Mouse (Mus musculus) hindbrain, embryonic 14.5 days (tissue): ENCODE results near the gene Tnfsf15. TPM values are rescaled to one million over a fixed set of nuclear protein-coding genes. Genes with fewer than 3 reads are reported as not detected.

Experiments
- ATAC-seq: fragments of 200-750 bp; cut with Nextera tagmentation; 2 replicates; pipeline ENCODE4 v1.8.0; 2017; ENCODE audit warnings: moderate number of reproducible peaks, mild to moderate bottlenecking, moderate TSS enrichment, moderate library complexity; ENCODE audit not compliant: low FRiP score
- DNase-seq: peaks from one replicate; pipeline ENCODE4 v3.0.0-alpha.2; 2015; ENCODE audit warnings: low spot score
- H3K27ac ChIP-seq: fragments of 300-500 bp; sonication (generic); 2 replicates; pipeline ENCODE4 v1.5.1; 2014; ENCODE audit warnings: mild to moderate bottlenecking, moderate library complexity
- H3K27me3 ChIP-seq: fragments of 300-500 bp; sonication (generic); 2 replicates; pipeline ENCODE4 v1.6.1; 2014; ENCODE audit warnings: mild to moderate bottlenecking, low read length, mixed read lengths; ENCODE audit not compliant: control insufficient read depth, insufficient read depth
- H3K36me3 ChIP-seq: fragments of 300-500 bp; sonication (generic); replicated peaks from 2 replicates; pipeline ENCODE4 v1.6.1; 2014; ENCODE audit not compliant: control insufficient read depth, insufficient read depth
- H3K4me1 ChIP-seq: fragments of 300-500 bp; sonication (generic); replicated peaks from 2 replicates; pipeline ENCODE4 v1.6.1; 2014; ENCODE audit warnings: antibody characterized with exemption, low read length, mixed read lengths; ENCODE audit not compliant: control insufficient read depth, insufficient read depth
- H3K4me2 ChIP-seq: fragments of 300-500 bp; sonication (generic); replicated peaks from 2 replicates; pipeline ENCODE4 v1.6.1; 2014; ENCODE audit warnings: mild to moderate bottlenecking, moderate library complexity
- H3K4me3 ChIP-seq: fragments of 300-500 bp; sonication (generic); replicated peaks from 2 replicates; pipeline ENCODE4 v1.5.1; 2014; ENCODE audit warnings: mild to moderate bottlenecking, low read length
- H3K9ac ChIP-seq: fragments of 300-500 bp; sonication (generic); 2 replicates; pipeline ENCODE4 v1.6.1; 2014
- H3K9me3 ChIP-seq: fragments of 300-500 bp; sonication (generic); 2 replicates; pipeline ENCODE4 v1.6.1; 2016; ENCODE audit warnings: low read length; ENCODE audit not compliant: control insufficient read depth
- WGBS: fragments of 180-500 bp; shearing (Covaris S2); extraction: QIAGEN DNeasy Blood & Tissue Kit; methylation state at CpG from one replicate; pipeline ENCODE4 v1.1.7; 2014; 5-methylcytosine and 5-hydroxymethylcytosine counted together
- polyA plus RNA-seq: library from polyadenylated mRNA; unstranded; fragments of >200 nt; fragmentation: Nextera tagmentation; extraction: Ambion mirVana; gene quantifications from 2 replicates; pipeline ENCODE4 v1.2.1, GENCODE M21; 2014

The Tnfsf15 gene
- polyA plus RNA-seq, 1 experiment from 2014 or later, result not detected

DNA sequence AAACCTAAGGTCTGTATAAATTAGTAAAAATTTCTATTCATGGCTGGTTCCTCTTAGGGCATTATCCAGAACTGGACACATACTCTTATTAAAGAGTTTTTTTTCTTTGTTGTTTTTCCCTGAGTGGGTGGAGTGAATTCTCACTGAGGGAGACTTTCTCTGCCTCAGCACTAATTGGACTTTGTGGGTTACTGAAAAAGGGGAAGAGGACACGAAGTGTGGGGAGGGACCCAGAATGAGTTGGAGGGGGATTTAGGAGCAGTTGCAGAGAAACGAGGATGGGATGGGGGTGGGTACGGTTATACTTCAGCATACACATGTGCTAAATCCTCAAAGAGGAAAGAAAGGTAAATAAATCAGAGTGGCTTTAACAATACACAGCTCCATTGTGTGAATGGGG lies 45.2 kb downstream of the Tnfsf15 start:
- no peak overlapping the region for H3K9ac ChIP-seq
- no peak for DNase-seq
- WGBS, result 74% methylated on average over 3 of the region's 3 CpGs
- H3K9me3 ChIP-seq, result no peaks in the 10 kb centered on the region
- no peak overlapping the region for H3K4me2 ChIP-seq
- no peak overlapping the region for H3K4me3 ChIP-seq
- H3K36me3 ChIP-seq, result no peaks in the 10 kb centered on the region
- no peak for ATAC-seq
- no peak overlapping the region for H3K27ac ChIP-seq
- H3K27me3 ChIP-seq, result no peaks in the 10 kb centered on the region
- H3K4me1 ChIP-seq, result no peaks in the 10 kb centered on the region

DNA sequence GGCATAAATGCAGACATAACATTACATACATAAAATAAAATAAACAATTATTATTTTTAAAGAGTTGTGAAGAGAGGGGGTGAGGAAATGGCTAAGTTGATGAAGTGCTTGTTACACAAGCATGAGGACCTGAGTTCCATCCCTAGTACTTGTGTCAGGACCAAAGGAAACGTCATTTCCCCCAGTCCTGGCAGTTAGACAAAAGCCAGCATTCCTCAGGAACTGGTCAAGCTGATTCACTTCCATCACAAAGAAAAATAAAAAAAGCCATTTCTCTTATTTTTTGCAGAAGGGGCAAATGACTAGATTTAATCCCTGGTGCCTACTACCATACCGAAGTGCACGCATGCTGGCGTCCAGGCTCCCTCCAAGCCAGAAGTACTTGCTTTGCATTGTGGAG lies 48.0 kb downstream of the Tnfsf15 start:
- H3K9ac ChIP-seq, result no peak overlapping the region
- ATAC-seq (no peak), DNase-seq (no peak)
- 87% methylated on average over 4 of the region's 4 CpGs for WGBS
- no peaks in the 10 kb centered on the region for H3K27me3 ChIP-seq
- no peaks in the 10 kb centered on the region for H3K4me1 ChIP-seq
- H3K27ac ChIP-seq, result no peak overlapping the region
- H3K4me2 ChIP-seq, result no peak overlapping the region
- H3K9me3 ChIP-seq, result no peaks in the 10 kb centered on the region
- no peaks in the 10 kb centered on the region for H3K36me3 ChIP-seq
- H3K4me3 ChIP-seq, result no peak overlapping the region

DNA sequence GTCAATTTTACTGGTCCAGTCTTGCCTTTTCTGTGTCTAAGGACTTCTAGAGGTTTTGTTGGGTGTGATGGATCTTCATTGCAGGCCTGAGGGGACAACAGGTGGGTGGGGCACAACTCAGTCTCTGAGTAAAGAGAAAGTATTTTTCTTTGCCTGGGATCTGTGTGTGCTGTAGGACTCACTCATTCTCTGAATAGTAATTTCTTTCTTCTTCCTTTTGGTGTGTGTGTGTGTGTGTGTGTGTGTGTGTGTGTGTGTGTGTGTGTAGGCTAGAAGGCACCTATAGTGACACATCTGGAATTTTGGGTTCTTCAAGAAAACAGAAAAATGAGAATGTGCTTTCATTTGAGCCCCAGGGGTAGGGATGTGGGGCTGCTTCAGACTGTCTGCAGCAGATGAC lies 52.6 kb downstream of the Tnfsf15 start:
- no peaks in the 10 kb centered on the region for H3K4me1 ChIP-seq
- H3K4me2 ChIP-seq, result no peak overlapping the region
- no peaks in the 10 kb centered on the region for H3K36me3 ChIP-seq
- no peaks in the 10 kb centered on the region for H3K9me3 ChIP-seq
- no peak overlapping the region for H3K4me3 ChIP-seq
- no peak for DNase-seq
- H3K9ac ChIP-seq, result no peak overlapping the region
- H3K27me3 ChIP-seq, result no peaks in the 10 kb centered on the region
- no peak for ATAC-seq
- no peak overlapping the region for H3K27ac ChIP-seq

DNA sequence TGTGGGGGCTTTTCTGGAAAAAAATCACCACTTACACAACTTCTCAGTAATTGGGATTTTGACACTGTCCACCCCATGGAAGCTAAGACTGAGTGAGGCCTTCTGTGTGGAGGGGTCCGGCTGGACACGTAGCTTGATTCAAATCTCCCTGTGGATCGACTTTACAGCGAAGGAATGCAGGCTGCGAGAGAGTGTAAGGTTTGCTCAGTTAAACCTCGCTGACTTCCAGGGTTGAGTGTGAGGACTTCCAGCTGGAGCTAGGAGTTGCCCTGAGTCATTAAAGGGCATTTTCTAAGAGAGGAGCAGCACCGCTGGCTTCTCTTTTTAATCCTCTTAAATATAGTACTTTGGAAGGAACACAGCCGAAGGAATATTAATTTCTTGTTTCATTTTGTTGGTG lies 57.5 kb downstream of the Tnfsf15 start:
- ATAC-seq, result no peak
- no peaks in the 10 kb centered on the region for H3K4me1 ChIP-seq
- no peak for DNase-seq
- no peaks in the 10 kb centered on the region for H3K36me3 ChIP-seq
- H3K27ac ChIP-seq, result no peak overlapping the region
- no peaks in the 10 kb centered on the region for H3K9me3 ChIP-seq
- no peak overlapping the region for H3K4me2 ChIP-seq
- WGBS, result 84% methylated on average over 8 of the region's 8 CpGs
- no peaks in the 10 kb centered on the region for H3K27me3 ChIP-seq
- H3K4me3 ChIP-seq, result no peak overlapping the region
- H3K9ac ChIP-seq, result no peak overlapping the region

DNA sequence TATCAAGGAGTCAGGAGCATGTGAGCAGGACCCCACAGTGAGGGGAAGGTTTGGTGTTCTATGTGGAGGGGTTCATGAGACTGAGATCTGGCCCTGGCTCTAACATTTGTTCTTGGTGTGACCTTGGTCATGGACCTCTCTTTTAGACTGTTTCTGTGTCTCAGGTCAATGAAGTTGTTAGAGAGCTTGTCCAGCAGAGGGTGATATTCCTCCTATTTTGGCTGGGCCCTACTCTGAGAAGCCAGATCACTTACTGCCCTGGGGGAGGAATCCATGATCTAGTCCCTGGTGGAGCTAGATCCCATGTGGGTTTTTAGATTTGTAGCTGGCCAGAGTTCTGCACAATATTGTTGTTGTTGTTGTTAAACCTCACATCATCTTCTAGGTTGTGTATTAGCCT lies 58.8 kb downstream of the Tnfsf15 start:
- DNase-seq (no peak), ATAC-seq (0 out of 2 replicates have a peak, but pooled peaks have one; percentile 48)
- no peaks in the 10 kb centered on the region for H3K4me1 ChIP-seq

DNA sequence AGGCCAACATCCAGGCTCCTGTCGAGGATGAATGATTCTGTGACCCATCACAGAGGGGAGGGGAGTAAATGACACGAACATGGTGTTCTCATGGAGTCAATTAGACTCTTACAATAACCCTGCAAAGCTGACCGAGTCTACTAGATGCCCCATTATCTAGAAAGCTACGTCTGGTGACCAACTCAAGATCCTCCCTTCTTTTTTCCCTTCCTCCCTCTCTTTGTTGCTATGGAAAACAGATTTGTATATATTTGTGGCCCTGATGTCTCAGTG lies 59.7 kb downstream of the Tnfsf15 start:
- Histone ChIP-seq H3K4me1 (no peaks in the 10 kb centered on the region), H3K9ac (no peak overlapping the region), H3K4me3 (no peak overlapping the region), H3K27ac (no peak overlapping the region), H3K36me3 (no peaks in the 10 kb centered on the region), H3K27me3 (no peaks in the 10 kb centered on the region), H3K9me3 (no peaks in the 10 kb centered on the region), H3K4me2 (no peak overlapping the region)
- ATAC-seq (no peak), DNase-seq (no peak)
- WGBS, result 56% methylated on average over 4 of the region's 4 CpGs

More for the DNA sequence above, 58.8 kb downstream of the Tnfsf15 start:
- no peak overlapping the region for H3K9ac ChIP-seq
- no peak overlapping the region for H3K27ac ChIP-seq
- no peaks in the 10 kb centered on the region for H3K36me3 ChIP-seq
- no peaks in the 10 kb centered on the region for H3K9me3 ChIP-seq
- H3K4me3 ChIP-seq, result no peak overlapping the region
- no peaks in the 10 kb centered on the region for H3K27me3 ChIP-seq
- H3K4me2 ChIP-seq, result no peak overlapping the region

DNA sequence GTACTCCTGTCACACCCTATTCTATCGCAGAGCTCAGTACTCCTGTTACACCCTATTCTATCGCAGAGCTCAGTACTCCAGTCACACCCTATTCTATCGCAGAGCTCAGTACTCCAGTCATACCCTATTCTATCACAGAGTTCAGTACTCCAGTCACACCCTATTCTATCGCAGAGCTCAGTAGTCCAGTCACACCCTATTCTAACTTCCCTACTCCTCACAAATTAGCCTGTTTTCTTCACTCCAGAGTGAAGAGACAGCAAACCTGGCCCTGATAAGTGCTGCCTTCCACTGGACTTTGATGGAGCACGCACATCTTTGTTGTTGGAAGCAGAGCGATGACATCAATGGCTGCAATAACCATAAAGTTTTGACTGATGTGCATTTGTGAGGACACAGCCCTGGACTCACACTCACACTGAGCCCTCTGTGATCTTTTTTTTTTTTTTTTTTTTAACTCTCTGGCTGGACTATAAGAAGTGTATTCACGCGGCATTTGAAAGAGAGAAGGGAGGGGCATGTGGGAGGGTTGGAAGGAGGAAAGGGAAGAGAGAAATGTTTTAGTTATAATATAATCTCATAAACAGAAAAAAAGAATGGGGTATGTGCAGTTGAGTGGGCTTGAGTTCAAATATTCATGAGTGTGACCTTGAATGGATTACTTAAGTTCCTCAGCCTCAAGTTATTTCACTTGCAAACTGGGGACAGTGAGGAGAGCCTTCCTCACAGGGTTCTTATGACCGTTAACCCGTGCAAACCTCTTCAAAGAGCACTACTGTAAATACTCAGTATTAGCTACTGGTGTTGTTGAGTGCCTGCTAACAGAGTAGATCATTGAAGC lies 60.3 kb downstream of the Tnfsf15 start:
- Histone ChIP-seq H3K27me3 (no peaks in the 10 kb centered on the region), H3K9ac (no peak overlapping the region), H3K9me3 (no peaks in the 10 kb centered on the region), H3K36me3 (no peaks in the 10 kb centered on the region), H3K4me1 (no peaks in the 10 kb centered on the region), H3K4me3 (no peak overlapping the region), H3K27ac (no peak overlapping the region), H3K4me2 (no peak overlapping the region)
- DNase-seq (no peak), ATAC-seq (no peak)
- 89% methylated on average over 10 of the region's 10 CpGs for WGBS

DNA sequence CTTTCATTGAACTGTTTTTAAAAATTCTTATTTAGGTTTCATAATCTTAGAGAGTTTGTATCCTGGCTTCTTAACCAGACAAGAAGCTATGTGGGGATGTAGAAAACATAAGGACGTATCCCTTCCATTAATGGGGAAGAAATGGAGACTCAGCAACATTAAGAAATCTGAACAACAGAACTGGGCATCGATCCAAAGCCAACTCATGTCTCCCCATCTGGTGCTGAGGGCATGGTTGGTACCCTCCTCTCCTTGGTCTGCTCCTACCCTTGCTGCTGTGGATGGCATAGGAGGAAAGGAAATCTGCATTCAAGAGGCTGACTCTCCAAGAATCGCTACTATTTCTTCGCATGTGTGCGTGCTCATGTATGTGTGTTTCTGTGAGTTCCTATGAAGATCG lies 61.2 kb downstream of the Tnfsf15 start:
- no peak overlapping the region for H3K4me3 ChIP-seq
- H3K4me2 ChIP-seq, result no peak overlapping the region
- no peak overlapping the region for H3K9ac ChIP-seq
- H3K9me3 ChIP-seq, result no peaks in the 10 kb centered on the region
- H3K27ac ChIP-seq, result no peak overlapping the region
- H3K4me1 ChIP-seq, result no peaks in the 10 kb centered on the region
- ATAC-seq, result no peak
- H3K27me3 ChIP-seq, result no peaks in the 10 kb centered on the region
- WGBS, result 89% methylated on average over 6 of the region's 6 CpGs
- no peaks in the 10 kb centered on the region for H3K36me3 ChIP-seq
- no peak for DNase-seq

DNA sequence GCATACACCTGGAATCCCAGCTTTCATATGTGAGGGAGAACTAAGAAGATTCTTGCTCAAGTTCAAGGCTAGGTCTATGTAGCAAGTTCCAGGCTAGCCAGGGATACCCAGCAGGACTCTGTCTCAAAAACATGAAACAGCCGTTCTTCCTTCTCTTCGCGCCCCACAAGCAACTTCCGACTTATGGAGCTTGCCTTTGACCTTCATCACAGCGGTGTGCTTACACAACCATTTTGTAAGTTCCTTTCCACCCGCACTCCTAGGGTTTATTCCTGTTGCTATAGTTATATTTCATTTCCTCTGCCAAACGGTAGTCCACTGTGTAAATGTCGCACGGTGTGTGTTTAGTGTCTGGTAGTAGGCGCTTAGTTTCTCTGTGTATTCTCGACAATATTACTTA lies 61.9 kb downstream of the Tnfsf15 start:
- no peak for DNase-seq
- Histone ChIP-seq H3K36me3 (no peaks in the 10 kb centered on the region), H3K9me3 (no peaks in the 10 kb centered on the region), H3K4me2 (no peak overlapping the region), H3K4me1 (no peaks in the 10 kb centered on the region), H3K27ac (no peak overlapping the region), H3K9ac (no peak overlapping the region), H3K27me3 (no peaks in the 10 kb centered on the region), H3K4me3 (no peak overlapping the region)
- WGBS, result 78% methylated on average over 11 of the region's 11 CpGs
- no peak for ATAC-seq

DNA sequence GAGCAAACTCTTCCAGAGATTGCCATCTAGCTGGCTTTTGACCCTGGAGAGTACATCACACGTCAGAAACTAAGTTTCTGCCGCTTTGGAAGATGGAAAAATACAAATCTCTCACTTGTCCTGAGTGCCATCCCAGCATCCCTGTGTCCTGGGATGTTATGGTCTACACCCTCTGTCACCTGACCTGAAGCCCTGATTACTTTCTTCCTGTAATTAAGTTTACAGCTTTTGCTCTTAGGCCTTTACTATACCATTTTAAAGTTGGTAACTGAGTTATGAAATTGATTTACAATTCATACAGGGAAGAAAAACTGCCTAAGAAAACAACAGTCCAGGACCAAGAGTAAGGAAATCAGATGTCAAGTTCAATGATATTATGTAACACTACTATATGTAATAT lies 62.5 kb downstream of the Tnfsf15 start:
- no peaks in the 10 kb centered on the region for H3K9me3 ChIP-seq
- H3K9ac ChIP-seq, result no peak overlapping the region
- H3K4me1 ChIP-seq, result no peaks in the 10 kb centered on the region
- no peaks in the 10 kb centered on the region for H3K36me3 ChIP-seq
- H3K27me3 ChIP-seq, result no peaks in the 10 kb centered on the region
- no peak overlapping the region for H3K4me3 ChIP-seq
- H3K4me2 ChIP-seq, result no peak overlapping the region
- DNase-seq (no peak), ATAC-seq (no peak)
- WGBS, result 80% methylated on average over 2 of the region's 2 CpGs
- H3K27ac ChIP-seq, result no peak overlapping the region
